Mouse (Mus musculus): Measurements from ENCODE around the gene Srpk2.
"Not testable (repeated sequence)": the region's sequence is repeated elsewhere in the genome, so short reads cannot be mapped to it uniquely, and the experiment has no call there.

Srpk2 gene

DNA sequence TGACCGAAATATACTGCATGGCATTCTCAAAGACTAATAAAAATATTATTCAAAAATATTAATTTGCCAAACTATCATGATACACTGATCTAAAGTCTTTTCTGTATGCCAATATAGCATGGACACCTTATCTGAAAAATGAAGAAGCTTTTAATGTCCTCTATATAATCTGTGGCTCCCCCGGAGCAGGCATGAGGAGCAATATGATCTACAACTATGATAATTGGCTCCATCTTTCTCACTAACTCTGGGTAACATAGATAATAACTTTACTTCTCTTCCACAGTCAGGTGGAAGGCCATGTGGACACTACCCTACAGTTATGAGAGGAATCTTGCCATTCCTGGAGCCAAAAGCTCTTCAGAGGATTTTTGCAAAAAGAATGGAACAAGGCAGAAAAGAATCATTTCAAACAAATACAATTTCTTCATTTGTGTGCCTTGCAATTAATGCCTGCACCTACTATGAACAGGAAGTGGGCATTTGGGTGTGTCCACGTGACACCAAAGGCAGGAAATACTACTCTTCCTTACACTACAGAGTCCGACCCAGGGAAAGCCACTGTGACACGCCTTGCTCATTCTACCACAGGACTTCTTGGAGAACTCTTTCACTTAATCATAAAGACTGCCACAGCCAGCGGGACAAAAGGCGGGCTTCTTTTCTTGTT, 80.2 kb downstream of the Srpk2 start:
- DNase-seq (ENCODE audit: low spot score), result no peak

DNA sequence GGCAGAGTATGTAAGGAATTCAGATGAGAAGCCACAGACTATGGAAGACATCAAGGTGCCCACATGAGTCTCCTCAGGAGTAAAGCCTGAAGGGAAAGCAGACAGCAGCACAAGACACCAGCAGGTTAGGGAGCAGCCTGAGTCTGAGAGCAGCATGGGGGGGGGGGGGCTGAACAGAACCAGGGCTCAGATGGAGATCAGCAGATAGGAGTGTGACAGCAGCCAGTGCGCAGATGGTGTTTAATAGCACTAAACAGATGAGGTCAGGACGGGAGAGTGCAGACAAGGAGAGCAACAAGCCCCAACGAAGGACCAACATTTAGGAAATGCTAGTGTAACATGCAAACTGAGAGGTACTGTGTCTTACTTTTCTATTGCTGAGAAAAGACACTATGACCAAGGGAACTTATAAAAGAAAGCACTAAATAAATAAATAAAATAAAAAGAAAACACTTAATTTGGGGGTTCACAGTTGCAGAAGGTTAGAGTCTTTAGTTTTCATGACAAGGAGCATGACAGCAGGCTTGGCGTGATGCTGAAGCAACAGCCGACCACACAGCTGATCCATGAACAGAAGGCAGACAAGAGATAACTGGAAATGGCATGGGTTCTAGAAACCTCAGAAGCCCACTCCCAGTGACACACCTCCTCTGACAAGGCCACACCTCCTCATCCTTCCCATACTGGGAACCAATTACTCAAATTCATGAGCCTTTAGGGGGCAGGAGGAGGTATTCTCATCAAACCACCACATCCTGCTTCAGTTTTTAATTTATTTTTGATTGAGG, 84.5 kb downstream of the Srpk2 start:
- no peak for DNase-seq (ENCODE audit: low spot score)

DNA sequence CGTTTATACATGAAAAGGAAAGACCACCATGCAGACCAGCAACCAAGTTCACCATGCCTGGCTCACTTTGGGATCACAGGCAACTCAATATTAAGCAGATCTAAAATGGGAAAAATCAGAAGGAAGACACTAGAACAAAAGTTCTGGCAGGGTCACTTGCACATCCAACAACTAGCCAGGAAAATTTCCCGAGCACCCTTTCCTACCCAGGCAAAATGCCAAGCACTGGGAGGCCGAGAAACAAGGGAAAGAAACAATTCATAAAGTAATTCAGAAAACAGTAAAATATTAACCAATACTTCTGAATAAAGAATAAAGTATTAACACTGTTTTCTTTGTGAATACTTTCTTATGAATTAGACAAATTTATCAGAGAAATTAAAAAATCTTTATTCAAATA, 85.2 kb downstream of the Srpk2 start:
- no peak for DNase-seq (ENCODE audit: low spot score)

DNA sequence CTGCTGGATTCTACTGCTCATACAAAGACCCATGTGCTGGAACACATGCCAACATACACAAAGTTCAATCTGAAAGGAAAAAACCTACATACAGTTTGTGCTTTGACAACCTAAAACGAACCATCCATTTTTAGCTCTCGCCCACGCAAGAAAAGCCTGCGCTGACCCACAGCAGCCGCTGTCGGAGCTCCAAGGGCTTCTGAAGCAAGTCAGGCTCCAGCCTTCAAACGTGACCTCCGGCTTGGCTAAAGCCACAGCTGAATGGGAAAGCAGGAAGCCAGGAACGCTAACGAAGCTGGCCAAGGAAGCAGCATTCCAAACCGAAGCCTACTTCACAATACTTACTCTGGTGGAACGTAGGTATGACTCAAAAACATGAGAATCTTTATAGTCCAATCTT, 85.9 kb downstream of the Srpk2 start:
- no peak for DNase-seq (ENCODE audit: low spot score)

DNA sequence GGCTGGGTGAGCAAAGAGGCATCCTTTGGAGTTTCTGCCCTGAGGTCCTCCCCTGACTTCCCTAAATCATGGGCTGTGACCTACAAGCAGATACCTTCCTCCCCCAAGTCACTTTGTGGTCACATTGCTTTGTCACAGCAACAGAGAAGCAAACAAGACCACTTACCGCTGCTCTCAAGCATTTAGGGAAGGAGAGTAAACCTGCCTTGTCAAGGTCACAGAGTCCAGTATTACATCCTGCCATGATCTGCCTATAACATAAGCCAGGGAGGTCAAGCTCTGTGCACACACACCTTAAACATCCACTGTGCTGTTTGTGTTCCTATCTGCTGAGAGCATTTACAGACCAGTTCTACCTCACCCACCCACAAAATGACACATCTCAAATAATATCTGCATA, 86.4 kb downstream of the Srpk2 start:
- DNase-seq (ENCODE audit: low spot score), result no peak

DNA sequence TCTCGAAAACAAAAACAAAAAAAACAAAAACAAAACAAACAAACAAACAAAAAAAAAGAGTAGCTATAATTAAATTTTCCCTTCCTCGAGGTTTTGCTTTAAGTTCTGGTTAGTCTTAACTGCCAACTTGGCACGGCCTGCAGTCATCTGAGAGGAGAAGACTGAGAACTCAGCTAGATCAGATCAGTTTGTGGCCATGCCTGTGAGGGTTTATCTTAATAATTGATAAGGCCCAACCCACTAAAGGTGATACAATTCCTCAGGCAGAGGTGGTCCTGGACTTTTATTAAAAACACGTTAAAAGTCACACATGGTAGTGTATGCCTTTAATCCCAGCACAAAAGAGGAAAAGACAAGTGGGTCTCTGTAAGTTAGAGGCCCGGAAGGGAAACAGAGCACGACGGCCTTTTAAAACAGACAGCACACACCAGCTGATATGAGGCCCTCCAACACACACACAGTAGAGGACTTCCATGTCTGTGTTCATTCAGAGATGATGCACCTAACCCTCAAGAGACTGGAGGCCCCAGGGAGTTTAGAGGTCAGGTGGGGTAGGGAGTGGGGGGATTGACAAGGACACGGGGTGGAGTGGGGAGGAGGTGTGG, 87.1 kb downstream of the Srpk2 start:
- DNase-seq (ENCODE audit: low spot score), result no peak

DNA sequence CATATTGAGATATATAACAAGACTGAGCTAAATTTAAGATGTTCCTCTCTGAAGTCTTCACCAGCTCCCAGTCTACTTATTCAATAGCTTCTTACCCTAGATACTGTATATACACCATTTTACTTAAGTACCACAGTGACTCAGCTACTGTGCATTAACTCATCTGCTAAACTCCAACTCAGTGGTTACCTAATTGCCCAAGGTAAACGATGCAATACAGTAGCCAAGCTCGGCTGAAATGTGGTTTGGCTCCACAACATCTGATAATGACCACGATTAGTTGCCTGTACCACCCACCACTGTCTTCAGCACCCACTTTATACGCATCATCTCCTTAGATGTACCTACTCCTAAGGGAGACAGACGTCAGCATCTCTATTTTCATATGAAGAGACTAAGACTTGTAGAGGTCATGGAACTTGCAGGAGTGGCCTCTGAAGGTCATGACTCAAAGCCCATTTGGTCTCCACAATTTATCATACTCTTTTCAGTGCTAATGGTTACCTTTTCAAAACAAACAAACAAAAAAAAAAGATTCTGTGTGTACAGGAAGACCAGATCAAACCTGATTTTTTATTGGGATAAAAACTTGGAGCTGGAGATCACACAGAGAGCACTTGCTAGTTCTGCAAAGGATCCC, 88.0 kb downstream of the Srpk2 start:
- no peak for DNase-seq (ENCODE audit: low spot score)

DNA sequence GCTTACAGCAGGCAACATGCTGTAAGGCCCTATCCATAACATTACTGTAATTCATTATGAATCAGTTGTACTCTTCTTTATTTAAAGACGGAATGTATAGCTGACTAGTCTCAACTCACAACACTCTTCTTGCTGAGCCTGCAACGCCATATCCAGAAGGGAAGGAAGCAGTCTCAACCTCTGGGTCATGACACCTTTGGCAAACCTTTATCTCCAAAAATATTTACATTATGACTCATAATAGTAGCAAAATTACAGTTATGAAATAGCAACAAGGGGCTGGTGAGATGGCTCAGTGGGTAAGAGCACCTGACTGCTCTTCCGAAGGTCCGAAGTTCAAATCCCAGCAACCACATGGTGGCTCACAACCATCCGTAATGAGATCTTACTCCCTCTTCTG, 94.1 kb downstream of the Srpk2 start:
- not testable (repeated sequence) for DNase-seq (ENCODE audit: low spot score)

DNA sequence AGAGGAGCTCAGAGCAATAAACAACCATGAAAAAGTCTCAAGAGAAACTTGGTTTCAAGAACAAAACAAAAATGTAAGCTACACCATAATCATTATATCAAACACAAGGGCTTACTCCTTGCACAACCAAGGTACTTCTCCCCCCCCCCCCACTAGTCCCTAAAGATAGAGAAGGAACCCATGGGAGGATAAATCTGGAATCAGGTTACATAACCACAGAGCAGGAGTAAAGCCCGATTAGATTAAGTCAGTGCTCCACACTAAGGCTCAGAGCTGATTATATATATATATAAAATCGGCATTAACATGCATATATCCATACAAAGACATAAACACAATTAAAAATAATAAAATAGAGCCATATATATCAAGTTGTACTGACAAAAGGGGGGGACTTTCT, 96.8 kb downstream of the Srpk2 start:
- no peak for DNase-seq (ENCODE audit: low spot score)

DNA sequence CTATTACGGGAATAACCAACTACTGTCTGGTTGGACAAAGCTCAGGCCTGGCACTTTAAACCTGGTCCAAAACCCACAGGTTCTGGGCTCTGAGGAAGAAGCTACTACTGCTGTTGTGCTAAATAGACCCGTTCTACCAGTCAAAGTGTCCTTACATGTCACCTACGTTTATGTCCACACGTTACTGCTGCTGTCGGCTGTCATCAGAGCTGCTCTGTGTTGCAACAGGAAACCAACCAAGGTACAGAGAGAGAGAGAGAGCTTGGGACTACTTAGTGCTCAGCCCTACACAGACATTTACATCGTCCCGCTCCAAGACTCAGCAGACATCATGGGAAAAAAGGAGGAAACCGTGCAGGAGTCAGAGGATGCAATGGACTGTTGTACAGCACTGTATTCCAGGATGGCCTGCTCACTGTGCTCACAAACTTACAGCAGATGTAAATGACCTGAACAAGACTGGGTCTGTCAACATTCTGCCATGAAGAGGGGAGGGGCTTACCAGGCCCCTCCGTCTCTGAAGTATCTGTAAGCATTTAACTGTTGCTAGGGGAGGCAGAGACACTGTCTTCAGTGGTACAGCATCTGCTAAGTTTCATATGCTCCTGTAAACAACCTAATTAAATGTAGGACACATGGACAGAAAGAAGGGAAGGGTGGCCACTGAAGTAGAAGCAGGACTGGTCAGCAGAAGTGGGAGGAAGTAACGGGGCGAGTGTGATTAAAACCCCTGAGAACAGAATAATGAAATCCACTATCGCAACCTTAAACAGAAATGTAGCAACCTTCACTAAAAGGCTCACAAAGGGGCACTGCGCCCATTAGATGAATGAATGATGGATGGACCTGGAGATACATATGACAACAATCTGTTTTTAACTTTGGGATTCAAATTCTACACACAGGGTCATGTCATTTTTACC, 97.6 kb downstream of the Srpk2 start:
- no peak for DNase-seq (ENCODE audit: low spot score)

DNA sequence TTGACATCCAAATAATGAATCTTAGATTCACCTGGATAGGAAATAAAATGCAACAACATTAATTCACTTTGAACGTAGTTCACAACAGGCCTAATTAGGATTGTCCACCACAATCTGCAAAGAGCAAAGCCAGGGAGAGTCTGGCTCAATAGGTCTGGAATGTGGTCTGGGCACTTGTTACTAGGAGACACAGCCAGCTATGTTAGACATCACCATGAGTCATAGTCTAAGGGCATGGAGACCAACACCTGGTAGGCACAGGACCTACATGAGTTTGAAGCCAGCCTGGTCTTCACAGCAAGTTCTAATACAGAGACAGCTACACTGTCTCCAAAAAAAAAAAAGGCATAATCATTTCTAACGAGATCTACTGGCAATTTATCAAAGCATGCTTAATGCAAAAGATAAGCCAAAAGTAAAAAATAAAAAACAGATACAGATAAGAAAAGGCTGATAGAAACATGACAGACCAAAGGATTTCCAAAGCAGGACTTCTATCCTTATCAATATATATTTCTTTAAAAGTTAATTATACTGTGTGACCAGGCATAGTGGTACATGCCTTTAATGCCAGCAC, 102.8 kb downstream of the Srpk2 start:
- DNase-seq (ENCODE audit: low spot score), result no peak

DNA sequence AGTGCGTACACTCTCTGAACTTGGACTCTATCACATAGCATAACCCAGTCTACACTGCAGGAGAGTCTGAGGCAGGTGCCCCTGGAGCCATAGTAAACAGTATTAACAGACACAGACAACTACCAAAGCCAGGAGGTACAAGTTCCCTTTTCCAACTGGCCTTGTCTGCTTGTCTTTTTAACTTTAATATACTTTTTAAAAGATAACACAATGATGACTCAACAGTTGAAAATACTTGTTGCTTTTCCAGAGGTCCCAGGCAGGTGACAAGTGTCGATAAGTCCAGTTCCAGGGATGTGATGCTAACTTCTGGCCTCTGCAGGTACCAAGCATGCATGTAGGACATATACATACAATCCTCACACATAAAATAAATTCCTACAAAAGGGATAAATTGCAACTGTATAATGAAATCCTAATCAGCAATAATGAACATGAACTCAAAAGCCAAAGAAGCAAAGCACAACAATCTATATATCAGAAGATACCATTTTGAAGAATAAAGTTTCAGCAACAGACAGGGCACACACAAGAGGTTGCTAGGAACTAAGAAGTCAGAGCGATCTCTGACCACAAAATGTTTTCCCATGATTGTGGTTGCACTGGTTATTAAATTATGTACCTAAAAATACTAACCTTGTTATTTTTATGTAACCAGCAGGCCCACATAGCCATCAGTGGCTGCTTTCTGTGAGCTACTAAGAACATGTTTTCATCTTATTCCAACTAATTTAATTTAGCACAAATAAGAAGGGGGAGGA, 105.1 kb downstream of the Srpk2 start:
- no peak for DNase-seq (ENCODE audit: low spot score)

DNA sequence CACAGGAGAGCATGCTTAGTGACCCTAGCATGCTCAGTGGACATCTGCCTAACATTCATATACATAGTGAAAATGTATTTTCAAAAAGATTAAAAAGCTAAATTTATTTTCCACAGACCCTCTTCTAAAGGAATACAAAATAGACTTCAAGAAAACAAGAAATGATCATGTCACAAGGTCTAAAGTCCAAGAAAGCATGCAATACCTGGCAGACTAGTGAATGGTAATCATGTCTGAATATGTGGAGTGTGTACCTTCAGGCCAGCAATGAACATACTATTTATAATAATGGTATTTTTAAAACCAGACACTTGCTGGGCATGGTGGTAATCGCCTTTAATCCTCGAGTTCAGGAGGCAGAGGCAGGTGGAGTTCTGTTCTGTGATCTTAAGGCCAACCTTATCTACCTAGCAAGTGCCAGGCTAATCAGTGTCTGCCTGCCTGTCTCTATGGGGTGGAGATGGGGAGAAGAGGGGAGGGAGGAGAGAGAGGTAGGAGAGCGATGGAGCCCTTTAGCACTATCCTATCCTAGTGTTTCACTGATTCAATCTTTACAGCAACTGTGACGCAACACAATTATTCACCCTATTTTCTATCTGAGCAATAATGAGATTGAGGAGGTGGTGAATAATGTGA, 106.0 kb downstream of the Srpk2 start:
- DNase-seq (ENCODE audit: low spot score), result no peak

DNA sequence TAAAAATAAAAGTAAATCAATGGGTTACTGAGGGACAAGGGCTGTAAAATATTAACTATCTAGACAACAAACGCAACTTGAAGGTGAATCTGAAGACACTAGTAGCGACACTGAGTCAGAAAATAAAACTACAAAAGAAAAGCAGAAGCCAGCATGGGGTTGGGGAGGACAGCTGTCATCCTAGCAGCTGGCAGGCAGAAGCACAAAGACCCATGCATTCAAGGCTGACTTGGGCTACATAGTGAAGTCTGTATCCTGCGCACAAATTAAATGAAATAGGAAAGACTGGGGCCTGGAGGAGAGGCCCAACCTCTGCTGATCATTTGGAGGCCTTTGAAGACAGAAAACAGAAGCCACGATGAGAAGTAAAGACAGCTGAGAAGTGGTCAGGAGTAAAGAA, 106.6 kb downstream of the Srpk2 start:
- DNase-seq (ENCODE audit: low spot score), result no peak

DNA sequence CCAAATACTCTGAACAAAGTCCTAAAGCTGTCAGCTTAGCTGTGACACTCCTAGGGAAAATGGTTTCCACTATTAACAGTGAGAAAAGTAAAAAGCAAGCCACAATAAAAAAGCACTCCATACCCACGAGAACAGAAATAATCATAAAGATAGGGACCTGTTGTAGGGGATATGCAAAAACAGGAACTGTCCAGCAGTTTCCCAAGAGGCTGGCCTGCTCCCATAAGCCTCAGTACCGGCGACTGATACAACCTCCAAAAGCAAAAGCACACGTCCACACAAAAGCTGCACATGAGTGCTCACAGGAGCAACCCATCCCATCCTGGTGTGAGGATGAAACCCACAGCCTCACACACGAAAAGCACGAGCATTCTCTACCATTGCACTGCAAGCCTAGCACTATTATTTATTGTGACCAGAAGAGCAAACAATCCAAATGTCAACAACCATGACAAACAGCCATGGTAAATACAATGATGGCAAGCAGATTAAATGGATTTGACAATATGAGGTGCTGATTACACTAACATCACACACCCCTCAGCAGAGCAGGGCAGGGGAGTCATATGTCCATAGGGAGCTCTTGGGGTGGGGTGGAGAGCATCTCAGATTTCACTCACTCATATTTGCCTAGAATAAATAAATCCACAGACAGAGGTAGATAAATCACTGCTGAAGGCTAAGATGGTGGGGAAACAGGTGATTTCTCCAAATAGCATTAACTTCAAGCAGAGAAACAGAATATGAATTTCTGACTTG, 107.9 kb downstream of the Srpk2 start:
- DNase-seq (ENCODE audit: low spot score), result no peak

DNA sequence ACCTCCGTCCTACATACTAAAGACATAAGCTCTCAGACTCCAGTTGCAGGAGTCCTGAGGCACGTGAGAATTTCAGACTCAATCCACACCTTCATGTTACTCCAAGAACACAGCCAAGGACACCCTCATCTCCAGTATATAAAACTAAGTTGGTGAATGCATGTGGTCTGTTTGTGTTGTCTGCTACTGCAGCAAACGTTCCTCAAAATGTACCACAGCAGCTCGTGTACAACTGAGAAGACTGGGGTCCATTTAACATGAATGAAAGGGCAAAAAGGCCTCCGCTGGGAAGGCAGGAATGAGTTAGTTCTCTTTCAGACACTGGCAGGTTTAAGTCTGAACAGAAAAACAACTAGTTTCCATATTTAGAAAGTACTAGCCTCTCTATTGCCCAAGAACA, 110.5 kb downstream of the Srpk2 start:
- DNase-seq (ENCODE audit: low spot score), result no peak

DNA sequence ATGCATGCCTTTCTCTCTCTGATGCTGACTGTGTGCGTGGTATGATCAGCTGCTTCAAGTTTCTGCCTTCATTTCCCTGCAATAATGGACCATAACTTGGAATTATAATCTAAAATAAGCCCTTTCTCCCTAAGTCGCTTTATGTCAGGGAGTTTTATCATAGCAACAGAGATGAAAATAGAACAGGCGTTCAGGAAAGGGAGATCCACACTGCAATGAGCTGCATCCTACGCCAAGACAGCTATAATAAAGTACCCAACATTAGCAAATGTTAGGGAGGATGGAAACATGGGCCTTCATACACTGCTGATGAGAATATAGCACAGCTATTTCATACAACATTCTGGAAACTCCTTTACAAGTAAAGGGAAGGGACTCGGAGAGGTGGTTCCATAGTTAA, 116.2 kb downstream of the Srpk2 start:
- DNase-seq (ENCODE audit: low spot score), result no peak

DNA sequence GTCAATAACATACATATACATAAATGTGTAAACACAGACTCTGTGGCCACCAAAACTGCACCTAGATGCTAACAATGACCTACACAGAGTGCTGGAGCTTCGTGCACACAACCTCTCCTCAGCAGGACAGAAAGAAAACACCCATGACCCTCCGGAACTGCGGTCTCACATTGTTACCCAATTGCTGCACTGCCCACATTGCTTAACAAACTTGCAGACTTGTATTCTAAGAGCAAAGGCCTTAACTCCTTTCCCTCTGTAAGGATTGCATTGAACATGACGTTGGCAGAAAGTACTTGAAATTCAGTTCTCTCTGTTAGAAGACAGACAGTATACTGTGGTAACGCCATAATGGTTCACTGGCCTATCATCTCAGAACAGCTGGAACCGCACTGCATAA, 118.0 kb downstream of the Srpk2 start:
- DNase-seq (ENCODE audit: low spot score), result no peak

DNA sequence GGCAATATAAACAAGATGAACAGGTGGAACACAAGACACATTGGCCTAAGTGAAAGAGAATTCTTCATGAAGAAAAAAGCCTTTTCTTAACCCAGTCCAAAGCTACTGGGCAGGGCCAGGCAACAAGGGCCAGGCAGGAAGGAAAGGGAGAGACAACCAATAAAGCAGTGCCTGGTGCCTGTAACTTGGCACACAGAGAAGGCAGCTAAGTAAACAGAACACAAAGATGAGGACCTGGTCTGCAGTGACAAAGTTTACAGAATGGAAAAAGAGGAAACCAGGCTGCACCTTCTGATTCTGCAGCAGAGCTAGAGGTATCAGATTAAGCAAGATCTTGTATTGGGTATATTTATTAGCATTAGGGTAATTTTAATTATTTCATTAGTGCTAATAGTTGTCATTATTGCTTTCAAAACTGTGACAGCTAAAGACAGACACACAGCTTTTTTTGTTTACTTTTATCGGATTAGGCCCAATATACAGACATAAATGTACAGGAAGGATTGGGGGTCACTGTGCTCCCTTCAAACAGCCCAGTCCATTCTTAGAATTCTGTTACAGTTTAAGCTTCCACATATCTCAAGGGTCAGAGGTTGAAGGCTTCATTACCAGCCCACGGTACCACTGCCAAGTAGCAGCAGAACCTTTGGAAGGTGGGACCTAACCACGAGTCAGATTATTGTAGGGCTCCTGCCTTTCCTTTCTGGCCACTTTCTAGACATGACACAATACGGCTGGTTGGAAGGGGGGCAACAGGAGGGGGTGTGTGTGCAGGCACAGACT, 121.9 kb downstream of the Srpk2 start:
- DNase-seq (ENCODE audit: low spot score), result no peak

Measured in testis, postnatal 10 days (tissue).